Mouse (Mus musculus) limb, embryonic 11.5 days (tissue): ENCODE results near the gene Gipc2. TPM values are rescaled to one million over a fixed set of nuclear protein-coding genes. Genes with fewer than 3 reads are reported as not detected.
"Not testable (repeated sequence)": the region's sequence is repeated elsewhere in the genome, so short reads cannot be mapped to it uniquely, and the experiment has no call there.

Experiments
- ATAC-seq: fragments of 200-750 bp; cut with Nextera tagmentation; 2 replicates; pipeline ENCODE4 v1.8.0; 2017; ENCODE audit warnings: low read depth; ENCODE audit not compliant: insufficient number of reproducible peaks, low FRiP score, low TSS enrichment
- DNase-seq: peaks from one replicate; pipeline ENCODE4 v3.0.0-alpha.2; 2015; ENCODE audit warnings: low spot score
- H3K27ac ChIP-seq: fragments of 300-500 bp; sonication (generic); replicated peaks from 2 replicates; pipeline ENCODE4 v1.5.1; 2014; ENCODE audit warnings: low read depth, mild to moderate bottlenecking, low read length
- H3K27me3 ChIP-seq: fragments of 300-500 bp; sonication (generic); 2 replicates; pipeline ENCODE4 v1.6.1; 2014; ENCODE audit warnings: mild to moderate bottlenecking, low read length, mixed read lengths; ENCODE audit not compliant: control insufficient read depth, insufficient read depth
- H3K36me3 ChIP-seq: fragments of 300-500 bp; sonication (generic); 2 replicates; pipeline ENCODE4 v1.6.1; 2014; ENCODE audit warnings: mild to moderate bottlenecking, low read length, moderate library complexity, mixed read lengths; ENCODE audit not compliant: control insufficient read depth, insufficient read depth
- H3K4me1 ChIP-seq: fragments of 300-500 bp; sonication (generic); 2 replicates; pipeline ENCODE4 v1.6.1; 2014; ENCODE audit warnings: low read length, mixed read lengths; ENCODE audit not compliant: control insufficient read depth, insufficient read depth
- H3K4me2 ChIP-seq: fragments of 300-500 bp; sonication (generic); 2 replicates; pipeline ENCODE4 v1.6.1; 2014; ENCODE audit warnings: low read depth, mild to moderate bottlenecking, moderate library complexity; ENCODE audit not compliant: severe bottlenecking
- H3K4me3 ChIP-seq: fragments of 300-500 bp; sonication (generic); 2 replicates; pipeline ENCODE4 v1.5.1; 2014; ENCODE audit warnings: low read depth, low read length
- H3K9ac ChIP-seq: fragments of 300-500 bp; sonication (generic); 2 replicates; pipeline ENCODE4 v1.6.1; 2014; ENCODE audit warnings: mild to moderate bottlenecking, low read length
- H3K9me3 ChIP-seq: fragments of 300-500 bp; sonication (generic); 2 replicates; pipeline ENCODE4 v1.6.1; 2016; ENCODE audit warnings: low read length; ENCODE audit not compliant: control insufficient read depth
- WGBS: fragments of 180-500 bp; shearing (Covaris S2); extraction: QIAGEN DNeasy Blood & Tissue Kit; methylation state at CpG from one replicate; pipeline ENCODE4 v1.1.7; 2014; 5-methylcytosine and 5-hydroxymethylcytosine counted together
- polyA plus RNA-seq: library from polyadenylated mRNA; unstranded; fragments of >200 nt; fragmentation: Nextera tagmentation; extraction: Ambion mirVana; gene quantifications from 2 replicates; pipeline ENCODE4 v1.2.1, GENCODE M21; 2014

Gipc2 gene
- polyA plus RNA-seq, 1 experiment from 2014 or later = 3.3 TPM

- H3K9ac ChIP-seq, H3K36me3 ChIP-seq, H3K9me3 ChIP-seq, H3K27me3 ChIP-seq, H3K4me1 ChIP-seq, H3K4me2 ChIP-seq, H3K27ac ChIP-seq, H3K4me3 ChIP-seq, ATAC-seq, DNase-seq: not testable (repeated sequence)
- WGBS = 97% methylated on average over 4 of the region's 4 CpGs
These were observed 36.6 kb downstream of the Gipc2 start for GRCm38 (mm10) chr3:152129426-152129825.

GRCm38 (mm10) chr3:152128631-152129030, 37.4 kb downstream of the Gipc2 start:
- ATAC-seq = no peak
- Histone ChIP-seq H3K4me2 (no peak overlapping the region), H3K36me3 (no peaks in the 10 kb centered on the region), H3K27ac (no peak overlapping the region), H3K9ac (no peak overlapping the region), H3K27me3 (no peaks in the 10 kb centered on the region), H3K9me3 (no peaks in the 10 kb centered on the region), H3K4me3 (no peak overlapping the region), H3K4me1 (no peaks in the 10 kb centered on the region)
- WGBS = 88% methylated on average over 7 of the region's 7 CpGs
- DNase-seq = no peak

- H3K9ac ChIP-seq = no peak overlapping the region
- ATAC-seq (no peak), DNase-seq (no peak)
- 71% methylated on average over 7 of the region's 7 CpGs for WGBS
- no peak overlapping the region for H3K27ac ChIP-seq
- no peaks in the 10 kb centered on the region for H3K9me3 ChIP-seq
- no peak overlapping the region for H3K4me3 ChIP-seq
- H3K4me2 ChIP-seq = no peak overlapping the region
- H3K36me3 ChIP-seq = no peaks in the 10 kb centered on the region
- no peaks in the 10 kb centered on the region for H3K27me3 ChIP-seq
- H3K4me1 ChIP-seq = no peaks in the 10 kb centered on the region
These were observed 38.9 kb downstream of the Gipc2 start for GRCm38 (mm10) chr3:152127144-152127543.

GRCm38 (mm10) chr3:152122720-152123119, 43.3 kb downstream of the Gipc2 start:
- H3K27ac ChIP-seq = no peak overlapping the region
- no peak overlapping the region for H3K9ac ChIP-seq
- ATAC-seq (no peak), DNase-seq (no peak)
- H3K4me3 ChIP-seq = no peak overlapping the region
- no peaks in the 10 kb centered on the region for H3K27me3 ChIP-seq
- H3K36me3 ChIP-seq = no peaks in the 10 kb centered on the region
- H3K4me2 ChIP-seq = no peak overlapping the region
- H3K4me1 ChIP-seq = no peaks in the 10 kb centered on the region
- H3K9me3 ChIP-seq = no peaks in the 10 kb centered on the region
- 79% methylated on average over 3 of the region's 3 CpGs for WGBS

- Histone ChIP-seq H3K27ac (no peak overlapping the region), H3K9ac (no peak overlapping the region), H3K4me1 (no peaks in the 10 kb centered on the region), H3K4me3 (no peak overlapping the region), H3K27me3 (no peaks in the 10 kb centered on the region), H3K4me2 (no peak overlapping the region), H3K36me3 (no peaks in the 10 kb centered on the region), H3K9me3 (no peaks in the 10 kb centered on the region)
- WGBS = 68% methylated on average over 6 of the region's 6 CpGs
- ATAC-seq = no peak
- DNase-seq = no peak
These were observed 43.9 kb downstream of the Gipc2 start for GRCm38 (mm10) chr3:152122101-152122500.

- H3K27ac ChIP-seq = no peak overlapping the region
- ATAC-seq (no peak), DNase-seq (no peak)
- H3K27me3 ChIP-seq = no peaks in the 10 kb centered on the region
- H3K9ac ChIP-seq = no peak overlapping the region
- H3K36me3 ChIP-seq = no peaks in the 10 kb centered on the region
- 81% methylated on average over 11 of the region's 11 CpGs for WGBS
- no peak overlapping the region for H3K4me3 ChIP-seq
- H3K4me1 ChIP-seq = no peaks in the 10 kb centered on the region
- H3K9me3 ChIP-seq = no peaks in the 10 kb centered on the region
- H3K4me2 ChIP-seq = no peak overlapping the region
These were observed 44.6 kb downstream of the Gipc2 start for GRCm38 (mm10) chr3:152121169-152122009.

- Histone ChIP-seq H3K4me3 (no peak overlapping the region), H3K27ac (no peak overlapping the region), H3K36me3 (no peaks in the 10 kb centered on the region), H3K4me1 (no peaks in the 10 kb centered on the region), H3K9me3 (no peaks in the 10 kb centered on the region), H3K9ac (no peak overlapping the region), H3K4me2 (no peak overlapping the region), H3K27me3 (no peaks in the 10 kb centered on the region)
- no peak for DNase-seq
- ATAC-seq = no peak
- WGBS = 72% methylated on average over 4 of the region's 4 CpGs
These were observed 46.0 kb downstream of the Gipc2 start for GRCm38 (mm10) chr3:152119987-152120386.

- Histone ChIP-seq H3K27me3 (no peaks in the 10 kb centered on the region), H3K36me3 (no peaks in the 10 kb centered on the region), H3K27ac (no peak overlapping the region), H3K9ac (no peak overlapping the region), H3K9me3 (no peaks in the 10 kb centered on the region), H3K4me3 (no peak overlapping the region), H3K4me1 (peaks cover 3% of the 10 kb centered on the region), H3K4me2 (no peak overlapping the region)
- 95% methylated on average over 3 of the region's 3 CpGs for WGBS
- no peak for DNase-seq
- no peak for ATAC-seq
These were observed 48.1 kb downstream of the Gipc2 start for GRCm38 (mm10) chr3:152117941-152118340.

GRCm38 (mm10) chr3:152116140-152116539, 49.9 kb downstream of the Gipc2 start:
- H3K9ac ChIP-seq = no peak overlapping the region
- WGBS = 84% methylated on average over 3 of the region's 3 CpGs
- DNase-seq (no peak), ATAC-seq (no peak)
- H3K4me2 ChIP-seq = no peak overlapping the region
- H3K36me3 ChIP-seq = no peaks in the 10 kb centered on the region
- H3K27me3 ChIP-seq = no peaks in the 10 kb centered on the region
- no peak overlapping the region for H3K27ac ChIP-seq
- H3K4me3 ChIP-seq = no peak overlapping the region
- no peaks in the 10 kb centered on the region for H3K9me3 ChIP-seq
- H3K4me1 ChIP-seq = peaks cover 6% of the 10 kb centered on the region
